Mouse (Mus musculus) Muller cell, postnatal 12 days (primary cell): Measurements from ENCODE around the gene Cop1.

Experiments used
- DNase-seq: peaks from one replicate; pipeline ENCODE4 v3.0.0-alpha.2; 2015; ENCODE audit errors: inconsistent ontology term

The Cop1 gene

DNA sequence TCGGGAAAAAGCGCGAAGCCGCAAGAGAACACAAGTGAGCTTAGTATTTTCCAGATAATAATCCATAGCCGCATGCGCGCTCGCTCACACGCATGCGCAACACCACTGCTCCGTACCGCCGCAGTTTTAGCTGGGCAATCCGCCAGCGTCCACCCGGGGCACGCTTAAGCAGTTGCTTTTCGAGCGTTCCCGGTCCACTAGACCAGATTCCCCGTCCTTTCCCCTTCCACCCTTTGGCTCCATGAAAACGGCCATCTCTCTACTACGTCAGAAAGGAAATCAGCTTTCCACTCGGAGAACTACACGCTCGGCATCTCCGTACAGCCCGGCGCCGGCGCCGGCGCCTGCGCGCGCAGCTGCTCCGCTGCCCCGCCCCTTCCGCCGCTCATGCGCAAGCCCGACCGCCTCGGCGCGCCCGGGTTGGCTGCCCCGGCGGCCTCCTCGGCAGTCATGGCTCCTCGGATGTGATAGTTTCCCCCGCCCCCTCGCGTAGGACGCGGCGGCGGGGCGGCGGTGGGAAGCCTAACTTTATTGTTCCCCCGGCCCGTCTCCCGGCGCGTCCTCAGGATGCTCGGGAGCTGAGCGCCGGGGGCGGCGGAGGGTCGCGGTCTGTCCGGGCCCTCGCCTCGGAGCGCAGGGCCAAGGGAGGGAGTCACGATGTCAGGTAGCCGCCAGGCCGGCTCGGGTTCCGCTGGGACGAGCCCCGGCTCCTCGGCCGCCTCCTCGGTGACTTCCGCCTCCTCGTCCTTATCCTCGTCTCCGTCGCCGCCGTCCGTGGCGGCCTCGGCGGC is at the start of gene Cop1:
TSS of gene Cop1 (plus strand) at position 540 of the 791 bp plus-strand sequence.
- peak; percentile 96 for DNase-seq

DNA sequence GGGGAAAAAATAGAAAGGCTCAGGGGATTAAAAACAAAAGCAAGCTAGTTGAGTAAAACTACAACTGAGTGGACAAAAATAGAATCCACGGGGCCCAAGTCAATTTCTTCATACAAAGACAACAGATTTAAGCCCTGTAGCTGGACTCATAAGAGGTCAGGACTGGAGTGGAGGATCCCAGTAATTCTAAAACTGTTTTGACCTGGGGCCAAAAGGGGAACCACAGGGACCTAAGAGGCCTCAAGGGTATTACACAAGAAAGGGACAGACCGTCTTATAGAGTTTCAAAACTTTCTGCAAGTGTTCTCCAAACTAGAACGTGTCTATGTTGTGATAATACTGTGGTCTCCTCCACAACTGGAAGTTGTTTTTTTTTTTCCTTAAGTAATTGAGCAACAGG is 45.4 kb upstream of the Cop1 start:
- no peak for DNase-seq

DNA sequence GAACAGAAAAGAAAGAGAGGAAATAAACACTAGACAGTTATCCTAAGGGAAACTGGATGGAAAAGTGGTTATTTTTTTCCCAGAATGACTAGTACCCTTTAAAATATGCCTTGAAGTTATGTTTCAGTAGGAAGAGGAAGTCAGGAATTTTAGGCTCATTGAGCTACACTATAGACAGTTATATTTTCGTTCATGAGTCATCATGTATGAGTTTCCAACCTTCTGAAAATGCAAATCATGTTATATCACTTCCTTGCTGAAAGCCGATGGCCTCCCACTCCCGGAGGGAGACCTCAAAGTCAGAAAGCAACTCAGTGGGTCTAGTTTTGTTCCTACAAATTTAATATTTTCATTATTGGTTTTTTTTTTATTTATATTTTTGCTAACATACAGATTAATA is 33.5 kb upstream of the Cop1 start:
- no peak for DNase-seq

DNA sequence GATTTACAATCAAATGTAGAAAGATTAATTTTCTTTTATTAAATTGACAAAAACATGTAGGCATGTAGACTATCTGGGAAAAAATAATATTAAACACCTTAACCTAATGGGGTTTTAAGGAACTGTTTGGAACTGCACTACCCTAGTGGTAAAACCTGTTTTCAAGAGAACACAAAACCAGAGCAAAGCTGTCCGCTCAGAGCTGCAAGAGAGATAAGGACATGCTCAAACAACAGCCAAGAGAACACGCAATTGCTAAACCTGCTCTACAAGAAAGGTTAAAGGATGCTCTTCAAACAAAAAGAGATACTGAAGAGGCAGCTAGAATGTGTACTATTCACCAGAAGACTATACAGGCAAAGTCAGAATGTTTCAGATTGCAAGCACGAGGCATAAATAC is 32.5 kb upstream of the Cop1 start:
- DNase-seq, result no peak

DNA sequence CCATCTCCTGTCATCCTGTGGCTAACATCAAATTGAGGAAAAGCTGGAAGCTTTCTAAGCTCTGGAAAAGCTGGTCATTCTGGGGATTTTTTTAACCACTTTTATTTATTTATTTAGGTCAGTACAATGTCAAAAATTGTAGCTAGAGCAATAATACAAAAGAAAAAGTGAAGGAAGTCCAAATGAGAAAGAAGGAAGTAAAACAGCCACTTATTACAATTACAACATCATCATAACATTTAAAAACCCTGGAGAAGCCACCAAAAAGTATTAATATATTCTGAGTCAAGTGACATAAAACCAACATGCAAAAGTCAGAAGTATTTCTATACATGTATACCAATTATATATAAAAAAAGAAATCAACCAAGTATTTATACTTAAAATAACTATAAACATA is 30.9 kb upstream of the Cop1 start:
- DNase-seq, result no peak

DNA sequence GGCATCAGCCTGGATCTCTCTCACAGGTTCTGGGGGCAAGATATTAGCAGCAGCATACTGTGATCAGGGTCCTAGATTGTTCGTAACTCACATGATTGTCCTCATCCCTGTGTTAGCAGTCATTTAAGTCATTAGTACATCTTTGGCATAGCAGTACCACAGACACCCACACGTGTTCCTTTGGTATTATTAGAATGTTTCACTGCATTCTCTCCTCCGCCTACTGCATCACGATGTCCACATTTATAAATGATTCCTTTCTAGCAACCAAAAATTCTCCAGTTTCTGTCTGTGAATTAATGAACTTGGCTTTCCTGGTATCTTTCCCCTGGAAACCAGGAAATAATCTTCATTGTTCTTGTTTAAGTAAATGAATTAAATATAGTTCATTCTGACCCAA is 20.4 kb upstream of the Cop1 start:
- peak; percentile 29 for DNase-seq

DNA sequence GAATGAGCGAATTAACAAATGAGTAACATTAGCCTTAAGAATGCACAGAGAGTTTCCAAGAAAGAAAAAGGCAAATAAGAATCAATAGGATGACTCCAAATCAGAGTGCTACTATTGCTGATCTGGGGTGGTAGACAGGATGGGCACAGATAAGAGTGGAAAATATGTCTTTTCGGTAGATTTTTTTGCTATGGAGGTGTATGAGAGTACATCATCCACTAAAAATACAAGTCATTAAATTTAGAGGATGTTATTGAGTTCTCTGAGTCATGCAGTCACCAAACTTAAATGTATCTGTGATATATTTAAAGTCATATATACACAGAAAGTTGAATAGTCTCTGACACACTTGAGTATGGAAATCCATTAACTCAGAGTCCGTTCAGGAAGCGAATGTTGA is 14.7 kb upstream of the Cop1 start:
- DNase-seq, result no peak

DNA sequence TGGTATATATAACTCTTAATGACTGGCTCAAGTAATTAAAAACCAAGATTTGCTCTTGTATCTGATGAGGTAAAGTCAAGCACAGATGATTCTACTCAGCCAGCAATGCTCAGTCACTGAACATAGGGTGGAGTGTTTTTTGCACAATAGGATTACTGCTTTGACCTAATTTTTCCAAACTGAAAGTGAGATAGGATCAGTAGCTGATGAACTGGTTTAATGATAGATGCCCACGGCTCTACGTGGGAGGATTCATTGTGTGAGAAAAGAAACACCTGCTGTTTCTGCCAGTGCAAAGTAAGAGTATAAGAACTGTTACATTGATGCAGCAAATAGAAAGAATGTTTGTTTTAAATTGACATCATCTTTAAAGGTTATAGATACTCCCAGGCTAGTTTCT is 10.1 kb upstream of the Cop1 start:
- peak; percentile 14 for DNase-seq

DNA sequence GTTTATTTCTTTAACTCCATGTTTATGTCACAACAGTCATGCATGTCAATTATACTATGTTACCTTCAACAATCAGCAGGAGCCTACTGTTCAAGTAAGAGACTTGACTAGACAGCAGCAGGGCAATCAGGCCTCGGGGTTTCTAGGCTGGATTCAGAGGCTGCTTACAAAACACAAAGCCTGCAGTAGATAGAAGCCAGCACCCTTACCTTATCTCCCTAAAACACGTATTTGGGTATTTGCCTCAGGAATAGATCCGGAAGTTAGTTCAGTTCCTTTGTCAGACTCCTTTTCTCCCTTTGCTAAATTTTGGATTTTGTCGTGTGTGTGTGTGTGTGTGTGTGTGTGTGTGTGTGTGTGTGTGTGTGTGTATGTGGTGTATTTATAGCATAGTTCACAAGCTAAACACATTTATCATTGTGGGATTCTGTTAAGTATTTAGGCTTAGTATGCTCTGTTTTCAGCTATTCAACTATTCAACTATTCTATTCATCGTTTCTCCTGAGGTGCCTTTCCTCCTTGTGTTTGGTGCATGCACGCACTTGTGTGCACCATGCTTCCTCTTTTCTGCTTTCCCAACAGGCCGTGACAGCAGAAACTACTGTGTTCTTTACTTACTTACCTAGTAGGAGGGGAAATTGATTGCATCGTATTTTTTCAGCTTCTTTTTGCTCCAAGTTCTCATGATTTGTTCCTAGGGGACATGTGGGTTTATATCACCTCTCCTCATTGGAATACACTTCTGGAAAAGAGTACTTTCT is 6.9 kb upstream of the Cop1 start:
- no peak for DNase-seq

DNA sequence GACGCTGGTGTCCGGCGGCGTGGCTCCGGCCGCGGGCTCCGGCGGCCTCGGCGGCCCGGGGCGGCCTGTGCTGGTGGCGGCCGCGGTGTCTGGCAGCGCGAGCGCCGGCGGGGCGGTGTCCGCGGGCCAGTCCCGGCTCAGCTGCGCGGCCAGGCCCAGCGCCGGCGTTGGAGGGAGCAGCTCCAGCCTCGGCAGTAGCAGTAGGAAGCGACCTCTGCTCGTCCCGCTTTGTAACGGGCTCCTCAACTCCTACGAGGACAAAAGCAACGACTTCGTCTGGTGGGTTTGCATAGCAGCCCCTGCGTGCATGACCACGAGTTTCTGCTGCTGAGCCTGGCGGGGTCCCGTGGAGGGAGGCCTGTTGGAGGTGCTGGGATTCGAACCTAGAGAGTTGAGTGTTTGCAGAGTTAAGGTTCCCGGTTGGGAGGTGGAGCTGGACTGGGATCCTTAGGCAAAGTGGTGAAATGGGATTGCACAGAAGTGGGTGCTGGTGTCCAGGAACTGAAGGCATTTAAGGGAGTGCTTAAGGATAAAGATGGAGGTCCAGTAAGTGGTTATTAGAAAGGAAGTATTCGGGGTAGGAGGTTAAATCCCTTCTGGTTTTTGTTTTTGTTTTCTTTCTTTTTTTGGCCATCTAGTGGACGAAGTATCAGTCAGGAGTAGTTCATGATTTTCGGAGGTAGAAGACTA is 597 bp downstream of the Cop1 start:
- peak; percentile 51 for DNase-seq

DNA sequence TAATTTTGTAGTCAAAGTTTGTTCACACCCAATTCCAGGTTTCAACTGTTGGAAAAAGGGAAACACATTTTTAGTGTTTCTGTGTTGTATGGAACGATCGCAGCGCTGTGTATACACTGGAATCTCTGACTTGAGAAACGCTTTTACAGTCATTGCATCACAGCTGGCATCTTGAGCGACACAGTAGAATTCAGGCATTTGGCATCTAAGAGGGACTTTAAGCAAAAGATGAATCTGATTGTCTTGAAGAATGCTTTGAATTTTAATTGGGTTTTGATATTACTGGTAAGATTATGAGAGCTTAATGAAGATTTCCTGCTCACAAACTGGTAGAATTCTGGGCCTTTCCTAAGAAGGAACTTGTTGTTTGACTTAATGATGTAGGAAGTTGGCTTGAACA is 1.3 kb downstream of the Cop1 start:
- DNase-seq, result peak; percentile 55

DNA sequence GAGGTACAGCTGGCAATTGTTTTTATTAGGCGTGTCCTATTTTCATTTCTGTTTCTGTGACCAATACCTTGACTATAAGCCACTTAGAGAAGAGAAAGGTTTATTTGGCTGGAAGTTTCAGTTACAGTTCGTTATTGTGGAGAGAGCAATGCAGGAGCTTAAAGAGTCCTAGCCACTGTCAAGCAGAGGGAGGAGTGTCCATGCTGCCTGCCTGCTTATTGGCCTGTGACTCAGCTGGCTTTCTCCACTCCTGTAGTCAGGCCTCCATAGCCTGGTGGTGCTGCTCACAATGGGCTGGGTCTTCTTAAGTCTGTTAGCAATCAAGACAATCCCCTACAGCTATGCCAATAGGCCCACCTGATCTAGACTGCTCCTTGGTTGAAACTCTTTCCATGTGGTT is 2.4 kb downstream of the Cop1 start:
- no peak for DNase-seq

DNA sequence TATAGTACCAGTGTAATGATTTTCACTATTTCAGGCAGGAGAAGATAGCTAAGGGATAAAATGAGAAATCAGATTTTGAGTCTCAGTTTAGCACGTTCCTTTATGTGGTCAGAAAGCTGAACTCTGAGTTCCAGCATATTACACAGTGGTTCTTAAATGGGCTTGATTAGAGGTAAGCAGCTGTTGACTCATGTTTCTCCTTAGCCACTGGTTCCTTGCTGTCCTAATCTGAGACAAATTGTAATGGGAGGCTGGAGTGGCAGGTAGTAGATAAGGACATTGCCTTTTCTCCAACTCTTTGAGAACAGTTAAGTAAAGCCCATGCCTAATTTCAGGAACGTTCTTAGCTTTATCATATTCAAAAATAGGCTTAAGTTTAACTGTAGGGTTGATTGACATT is 3.6 kb downstream of the Cop1 start:
- DNase-seq, result no peak

DNA sequence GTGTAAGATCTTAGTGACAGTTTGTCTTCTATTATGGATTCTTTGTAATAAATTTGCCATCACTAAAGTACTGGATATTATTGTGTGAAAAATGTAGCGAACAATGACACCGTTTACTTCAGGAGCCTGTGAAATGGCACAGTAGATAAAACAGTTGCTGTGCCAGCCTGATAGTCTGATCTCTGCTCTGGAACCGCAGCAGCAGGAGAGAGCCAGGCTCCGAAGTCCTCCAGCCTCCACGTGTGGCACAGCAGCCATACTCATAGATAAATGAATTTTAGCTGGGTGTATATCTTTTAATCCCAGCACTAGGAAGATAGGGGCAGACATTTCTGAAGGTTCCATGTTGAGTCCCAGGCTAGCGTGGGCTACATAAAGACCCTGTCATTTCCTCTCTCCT is 6.0 kb downstream of the Cop1 start:
- no peak for DNase-seq

DNA sequence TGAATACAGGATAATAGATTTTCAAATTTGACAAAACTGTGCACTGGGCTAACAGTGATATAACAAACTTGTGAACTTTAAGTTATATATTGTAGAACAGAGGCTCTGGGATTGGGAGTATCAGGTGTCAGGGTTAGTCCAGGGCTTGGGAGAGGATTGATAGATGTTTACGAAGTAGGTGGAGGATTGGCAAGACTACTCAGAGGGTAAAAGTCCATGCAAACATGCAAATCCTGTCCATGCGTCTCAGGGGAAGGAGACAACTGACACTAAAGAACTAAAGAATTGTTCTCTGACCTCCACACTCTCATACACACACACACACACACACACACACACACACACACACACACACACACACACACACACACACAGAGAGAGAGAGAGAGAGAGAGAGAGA is 18.2 kb downstream of the Cop1 start:
- DNase-seq, result no peak

DNA sequence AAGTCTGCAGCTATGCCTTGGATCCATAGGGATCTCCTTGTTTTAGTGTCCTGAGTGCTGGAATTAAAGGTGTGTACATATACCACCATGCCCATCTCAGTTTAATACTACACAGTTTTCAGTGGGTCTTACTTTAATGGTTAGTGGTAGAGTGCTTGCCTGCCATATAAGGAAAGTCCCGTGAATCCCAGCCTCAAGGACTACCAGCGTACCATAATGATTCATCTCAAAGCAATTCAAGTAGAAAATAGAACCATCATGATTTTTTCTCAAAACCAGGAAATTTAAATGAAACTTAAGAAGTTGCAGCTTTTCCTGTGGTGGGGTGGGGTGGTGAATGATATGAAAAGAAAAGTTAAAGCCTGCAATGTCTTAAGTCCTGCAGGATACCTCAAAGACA is 21.0 kb downstream of the Cop1 start:
- DNase-seq, result no peak

DNA sequence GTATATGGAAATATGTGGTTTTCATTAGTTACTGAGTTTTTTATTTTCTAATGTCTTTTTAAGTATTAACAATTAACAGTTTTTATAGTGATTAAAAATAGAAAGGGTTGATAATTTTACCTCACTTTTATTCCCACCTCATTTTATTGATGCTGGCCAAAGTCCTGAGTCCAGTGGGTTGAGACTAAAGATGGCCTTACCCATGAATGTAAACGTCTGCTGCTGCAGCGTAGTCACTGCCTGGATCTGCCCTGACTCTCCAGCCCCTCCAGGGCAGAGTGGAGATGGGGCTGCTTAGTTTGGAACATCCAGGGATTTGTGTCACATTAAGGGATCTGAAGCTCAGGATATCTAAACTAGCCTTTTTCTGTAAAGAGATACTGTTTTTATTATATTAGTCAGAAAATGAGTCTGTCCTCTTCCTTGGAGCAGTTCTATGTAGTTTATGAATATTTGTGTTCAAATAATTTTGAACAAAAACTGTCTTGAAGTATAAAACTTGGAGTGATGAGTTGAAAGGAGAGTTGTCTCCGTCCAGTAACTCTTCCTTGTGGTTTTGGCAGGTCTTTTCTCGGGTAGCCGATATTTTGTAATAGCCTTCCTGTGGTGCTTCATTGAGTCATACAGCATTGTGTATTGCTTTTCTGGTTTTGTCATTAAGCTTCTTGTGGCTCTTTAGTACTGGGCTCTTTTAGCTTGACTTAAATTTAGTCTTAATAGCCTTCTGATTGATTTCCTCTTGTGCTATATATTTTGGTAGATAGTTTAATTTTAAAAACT is 23.0 kb downstream of the Cop1 start:
- peak; percentile 58 for DNase-seq

DNA sequence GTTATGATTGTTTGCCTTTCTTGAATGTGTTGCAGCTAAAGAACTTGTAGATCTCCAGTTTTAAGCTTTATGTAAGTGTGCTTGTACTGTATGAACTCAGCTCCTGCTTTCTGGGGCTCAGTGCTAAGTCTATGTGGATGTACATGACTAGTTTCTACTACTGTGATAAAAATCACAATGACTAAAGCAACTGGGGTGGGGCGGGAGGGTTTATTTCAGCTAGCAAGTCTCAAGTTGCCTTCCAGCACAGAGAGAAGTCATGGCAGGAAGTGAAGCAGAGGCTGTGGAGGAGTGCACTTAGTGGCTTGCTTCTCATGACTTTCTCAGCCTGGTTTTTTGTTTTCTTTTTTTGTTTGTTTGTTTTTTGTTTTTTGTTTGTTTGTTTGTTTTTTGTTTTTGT is 24.4 kb downstream of the Cop1 start:
- DNase-seq, result no peak

DNA sequence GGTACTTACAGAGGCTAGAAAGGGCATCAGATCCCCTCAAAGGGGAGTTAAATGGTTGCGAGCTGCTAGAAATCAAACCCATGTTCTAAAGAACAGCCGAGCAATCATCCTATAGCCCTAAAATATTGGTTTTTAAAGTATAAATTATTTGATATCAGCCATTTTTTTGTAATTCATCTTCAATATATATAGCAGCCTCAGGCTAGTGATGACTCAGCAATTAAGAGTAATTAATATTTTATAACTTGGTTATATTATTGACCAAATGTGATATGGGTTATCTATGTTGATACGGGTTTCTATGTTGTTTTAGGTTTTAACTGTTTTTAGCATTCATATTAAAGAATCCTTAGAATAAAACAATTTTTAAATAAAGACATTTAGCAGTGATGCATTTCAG is 31.7 kb downstream of the Cop1 start:
- DNase-seq, result no peak

DNA sequence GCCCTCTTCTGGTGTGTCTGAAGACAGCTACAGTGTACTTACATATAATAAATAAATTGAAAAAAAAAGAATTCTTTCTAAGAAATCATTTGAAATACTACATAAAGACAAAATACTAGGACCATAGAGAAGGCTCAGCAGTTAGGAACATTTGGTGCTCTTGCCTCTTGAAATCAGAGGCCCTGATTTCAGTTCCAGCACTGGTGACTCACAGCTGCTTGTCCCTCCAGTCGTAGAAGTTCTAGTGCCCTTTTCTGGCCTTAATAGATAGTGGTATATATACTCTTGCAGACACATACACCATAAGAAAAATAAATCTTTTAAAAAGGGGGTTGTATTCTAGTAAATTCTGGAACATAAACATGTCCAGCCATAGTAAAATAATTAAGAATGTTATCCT is 48.0 kb downstream of the Cop1 start:
- no peak for DNase-seq

DNA sequence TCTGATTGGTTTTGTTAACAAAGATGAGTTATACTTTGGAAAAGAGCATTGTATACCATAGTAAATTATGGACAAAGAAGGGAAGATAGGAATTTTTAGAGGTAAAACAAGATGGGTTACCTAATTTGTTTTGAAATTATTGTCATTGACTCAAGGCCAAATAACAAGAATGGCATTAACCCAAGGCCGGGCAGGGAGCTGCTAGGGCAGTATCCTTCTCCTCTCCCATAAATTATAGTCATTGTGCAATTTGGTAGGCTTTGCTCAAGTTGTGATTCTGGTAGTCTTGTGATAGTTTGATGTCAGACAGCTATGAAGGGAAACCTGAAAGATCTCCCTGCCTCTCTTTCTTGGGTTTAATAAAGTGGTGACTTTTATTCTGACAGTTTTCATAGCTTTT is 49.7 kb downstream of the Cop1 start:
- DNase-seq, result no peak

DNA sequence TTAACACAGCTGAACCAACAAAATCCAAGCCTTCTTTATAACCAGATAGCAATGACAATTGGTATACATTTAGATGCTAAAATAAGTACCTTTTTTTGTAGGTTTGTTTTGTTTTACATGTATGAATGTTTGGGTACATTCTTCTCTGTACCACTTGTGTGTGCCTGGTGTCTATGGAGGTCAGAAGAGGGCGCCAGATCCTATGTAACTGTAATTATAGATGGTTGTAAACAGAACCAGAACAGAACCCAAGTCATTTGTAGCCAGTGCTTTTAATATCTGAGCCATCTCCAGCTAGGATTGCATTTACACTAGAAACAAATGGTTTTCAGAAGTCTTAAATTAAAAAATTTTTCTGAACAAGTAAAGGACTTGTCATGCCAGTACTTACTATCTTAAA is 54.7 kb downstream of the Cop1 start:
- DNase-seq, result no peak
